Mouse (Mus musculus): Measurements from ENCODE around the gene Ttc23l. TPM values are rescaled to one million over a fixed set of nuclear protein-coding genes. Genes with fewer than 3 reads are reported as not detected.
A peak's percentile ranks its signal among the peaks of the same experiment; 100 is the strongest.

Gene Ttc23l
- not detected in 2 replicates for polyA plus RNA-seq (2015; fragmentation: Nextera tagmentation; extraction: Ambion mirVana)

DNA sequence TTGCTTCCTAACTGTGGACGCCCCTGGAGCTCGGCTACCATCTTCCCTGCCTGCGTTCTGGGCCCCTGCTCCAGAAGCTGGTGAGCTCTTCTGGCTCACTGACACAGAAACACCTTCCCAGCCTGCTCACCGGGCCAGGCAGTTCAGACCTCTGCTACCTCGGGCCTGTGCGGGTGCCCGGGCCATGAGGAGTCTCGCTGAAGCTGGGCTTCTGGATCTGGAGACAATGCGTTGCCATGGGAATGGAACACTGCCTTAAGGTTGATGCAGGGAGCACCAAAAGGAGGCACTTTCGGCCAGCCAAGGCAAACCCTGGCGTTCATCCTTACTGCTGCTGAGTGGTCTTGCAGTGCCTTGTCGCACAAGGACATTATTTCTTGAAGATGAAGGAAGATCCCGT lies at the start of gene Ttc23l:
TSS of gene Ttc23l (minus strand) at position 204 of the 400 bp plus-strand sequence.
- Histone ChIP-seq H3K27me3 (ENCODE audit: control insufficient read depth, insufficient read depth, low read depth, low read length) (no peaks in the 10 kb centered on the region), H3K4me2 (ENCODE audit: low read depth, low read length) (no peak within 1 kb of the TSS), H3K9me3 (ENCODE audit: control insufficient read depth, low read length) (no peaks in the 10 kb centered on the region), H3K9ac (ENCODE audit: low read length) (no peak within 1 kb of the TSS), H3K27ac (ENCODE audit: low read length) (no peak within 1 kb of the TSS), H3K4me3 (ENCODE audit: low read length) (no peak within 1 kb of the TSS), H3K4me1 (replicated peaks; ENCODE audit: control insufficient read depth, insufficient read depth, low read length) (no peaks in the 10 kb centered on the region), H3K36me3 (ENCODE audit: control insufficient read depth, insufficient read depth, low read length) (no peaks in the 10 kb centered on the region)
- no peak for ATAC-seq (ENCODE audit: low read depth)
- 80% methylated on average over 13 of the region's 13 CpGs for WGBS

DNA sequence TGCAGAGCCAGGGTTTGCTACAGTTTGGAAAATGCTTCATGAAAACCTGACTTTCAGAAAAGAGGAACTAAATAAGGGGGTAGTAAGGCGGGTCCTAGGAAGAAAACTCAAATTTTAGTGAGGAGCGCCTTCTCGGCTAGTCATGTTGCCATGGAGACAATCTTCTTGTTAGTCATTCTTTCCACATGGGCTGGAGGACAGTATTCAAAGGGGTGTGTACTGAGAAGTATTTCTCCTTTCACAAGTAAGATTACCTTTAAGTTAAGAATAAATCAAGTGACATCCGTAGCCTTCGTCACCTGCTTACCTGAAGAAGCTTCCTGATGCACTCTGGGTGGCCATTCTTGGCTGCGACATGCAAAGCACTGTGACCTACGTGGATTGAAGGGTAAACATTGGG lies 40.9 kb upstream of the Ttc23l start:
- Histone ChIP-seq H3K4me2 (ENCODE audit: low read depth, low read length) (peak overlapping the region; percentile 28), H3K27me3 (ENCODE audit: control insufficient read depth, insufficient read depth, low read depth, low read length) (no peaks in the 10 kb centered on the region), H3K9ac (ENCODE audit: low read length) (no peak overlapping the region), H3K27ac (ENCODE audit: low read length) (peak overlapping the region; percentile 50), H3K4me3 (ENCODE audit: low read length) (no peak overlapping the region), H3K36me3 (ENCODE audit: control insufficient read depth, insufficient read depth, low read length) (peaks cover 12% of the 10 kb centered on the region), H3K4me1 (replicated peaks; ENCODE audit: control insufficient read depth, insufficient read depth, low read length) (peaks cover 34% of the 10 kb centered on the region), H3K9me3 (ENCODE audit: control insufficient read depth, low read length) (no peaks in the 10 kb centered on the region)
- WGBS: 46% methylated on average over 7 of the region's 7 CpGs
- peak; percentile 36 for ATAC-seq (ENCODE audit: low read depth)

DNA sequence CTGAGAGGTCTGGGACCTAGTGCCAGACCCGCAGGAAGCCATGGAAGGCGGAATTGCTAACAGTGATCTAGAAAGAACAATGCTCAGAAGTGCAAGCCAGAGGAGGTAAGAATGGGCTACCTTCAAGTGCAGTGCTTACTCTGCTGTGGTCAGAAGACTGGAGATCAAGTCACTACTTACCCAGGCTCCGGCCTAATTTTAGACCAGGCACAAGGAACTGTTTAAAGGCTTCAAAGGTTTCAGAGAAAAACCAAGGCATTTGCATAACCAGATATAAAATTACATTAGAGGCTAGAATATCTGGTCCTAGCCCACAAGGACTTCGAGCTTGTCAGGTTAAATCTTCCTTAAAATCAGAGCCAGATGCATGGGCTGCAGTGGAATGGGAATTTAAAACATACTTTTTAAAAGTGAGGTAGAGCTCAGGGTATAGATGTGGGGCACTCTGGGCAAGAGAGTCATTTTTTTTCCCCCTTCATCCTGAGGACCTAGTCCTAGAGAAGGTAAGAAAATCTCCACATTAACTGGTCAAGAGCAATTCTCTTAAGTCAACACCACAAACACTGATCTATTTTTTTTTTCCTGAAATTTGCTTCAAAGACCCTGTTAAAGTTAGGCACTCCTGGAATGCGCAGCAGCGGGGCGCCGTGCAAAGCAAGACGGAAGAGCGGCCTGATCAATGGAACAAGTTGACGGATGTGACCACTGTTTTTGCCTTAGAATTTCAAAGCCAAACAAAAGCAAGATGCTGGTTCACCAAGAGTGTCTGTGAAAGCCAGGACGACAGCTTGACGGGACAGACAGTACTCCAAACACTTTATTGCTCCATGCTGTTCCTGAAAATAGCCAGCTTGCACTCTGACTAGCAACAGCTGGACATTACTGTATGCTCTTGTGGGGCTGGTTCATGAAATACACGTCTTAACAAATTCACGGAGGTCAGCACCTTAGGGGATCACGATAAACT lies 40.1 kb upstream of the Ttc23l start:
- H3K9ac ChIP-seq (ENCODE audit: low read length): no peak overlapping the region
- peak overlapping the region; percentile 51 for H3K27ac ChIP-seq (ENCODE audit: low read length)
- peaks cover 34% of the 10 kb centered on the region for H3K4me1 ChIP-seq (replicated peaks; ENCODE audit: control insufficient read depth, insufficient read depth, low read length)
- peak overlapping the region; percentile 28 for H3K4me2 ChIP-seq (ENCODE audit: low read depth, low read length)
- no peaks in the 10 kb centered on the region for H3K9me3 ChIP-seq (ENCODE audit: control insufficient read depth, low read length)
- H3K36me3 ChIP-seq (ENCODE audit: control insufficient read depth, insufficient read depth, low read length): peaks cover 8% of the 10 kb centered on the region
- ATAC-seq (ENCODE audit: low read depth): peak; percentile 90
- H3K27me3 ChIP-seq (ENCODE audit: control insufficient read depth, insufficient read depth, low read depth, low read length): no peaks in the 10 kb centered on the region
- no peak overlapping the region for H3K4me3 ChIP-seq (ENCODE audit: low read length)
- 32% methylated on average over 16 of the region's 16 CpGs for WGBS

DNA sequence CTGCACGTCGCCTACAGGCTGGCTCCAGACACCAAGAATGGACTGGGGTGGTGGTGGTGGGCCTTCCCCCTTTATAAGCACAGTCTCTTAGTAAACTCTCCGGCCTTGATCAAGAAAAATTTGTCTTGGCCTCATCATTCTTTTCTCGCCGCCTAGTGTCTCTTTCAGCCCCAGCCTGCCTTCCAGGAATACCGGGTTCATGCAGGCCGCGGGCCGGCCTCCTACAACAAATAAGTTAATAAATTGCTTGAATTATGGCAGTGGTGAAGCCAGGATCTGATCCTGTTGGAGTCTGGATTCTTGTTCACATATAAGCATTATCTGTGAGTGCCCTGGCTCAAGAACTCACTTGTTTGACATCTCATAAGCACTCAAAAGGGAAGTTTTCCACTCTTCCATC lies 38.4 kb upstream of the Ttc23l start:
- H3K4me2 ChIP-seq (ENCODE audit: low read depth, low read length): no peak overlapping the region
- no peaks in the 10 kb centered on the region for H3K9me3 ChIP-seq (ENCODE audit: control insufficient read depth, low read length)
- H3K4me3 ChIP-seq (ENCODE audit: low read length): no peak overlapping the region
- peaks cover 24% of the 10 kb centered on the region for H3K4me1 ChIP-seq (replicated peaks; ENCODE audit: control insufficient read depth, insufficient read depth, low read length)
- no peaks in the 10 kb centered on the region for H3K27me3 ChIP-seq (ENCODE audit: control insufficient read depth, insufficient read depth, low read depth, low read length)
- 87% methylated on average over 9 of the region's 9 CpGs for whole genome bisulfite sequencing
- no peak overlapping the region for H3K27ac ChIP-seq (ENCODE audit: low read length)
- no peak for ATAC-seq (ENCODE audit: low read depth)
- H3K36me3 ChIP-seq (ENCODE audit: control insufficient read depth, insufficient read depth, low read length): peaks cover 12% of the 10 kb centered on the region
- H3K9ac ChIP-seq (ENCODE audit: low read length): no peak overlapping the region

DNA sequence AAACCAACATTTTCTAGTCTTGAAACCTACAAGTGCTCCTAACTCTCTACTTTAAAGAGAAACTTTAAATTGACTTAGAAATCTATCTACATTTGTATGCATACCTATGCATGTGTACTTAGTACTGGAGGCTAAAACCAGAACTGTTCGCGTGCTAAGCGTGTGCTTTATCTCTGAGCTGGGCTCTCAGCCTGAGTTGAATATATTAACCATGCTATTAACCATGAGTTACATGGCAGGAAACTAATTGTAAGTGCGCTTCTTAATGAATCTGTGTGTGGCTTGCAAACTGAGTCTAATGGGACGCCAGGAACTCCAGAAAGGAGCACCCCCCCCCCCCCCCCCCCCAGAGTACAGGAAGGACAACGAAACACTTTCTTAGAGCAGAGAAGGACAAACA lies 36.9 kb upstream of the Ttc23l start:
- WGBS: 71% methylated on average over 6 of the region's 6 CpGs
- Histone ChIP-seq H3K27ac (ENCODE audit: low read length) (no peak overlapping the region), H3K9ac (ENCODE audit: low read length) (no peak overlapping the region), H3K36me3 (ENCODE audit: control insufficient read depth, insufficient read depth, low read length) (peaks cover 9% of the 10 kb centered on the region; the same call in 1 of the 2 replicates), H3K4me2 (ENCODE audit: low read depth, low read length) (no peak overlapping the region), H3K4me1 (replicated peaks; ENCODE audit: control insufficient read depth, insufficient read depth, low read length) (peaks cover 23% of the 10 kb centered on the region), H3K27me3 (ENCODE audit: control insufficient read depth, insufficient read depth, low read depth, low read length) (no peaks in the 10 kb centered on the region), H3K9me3 (ENCODE audit: control insufficient read depth, low read length) (no peaks in the 10 kb centered on the region), H3K4me3 (ENCODE audit: low read length) (no peak overlapping the region)
- ATAC-seq (ENCODE audit: low read depth): no peak

DNA sequence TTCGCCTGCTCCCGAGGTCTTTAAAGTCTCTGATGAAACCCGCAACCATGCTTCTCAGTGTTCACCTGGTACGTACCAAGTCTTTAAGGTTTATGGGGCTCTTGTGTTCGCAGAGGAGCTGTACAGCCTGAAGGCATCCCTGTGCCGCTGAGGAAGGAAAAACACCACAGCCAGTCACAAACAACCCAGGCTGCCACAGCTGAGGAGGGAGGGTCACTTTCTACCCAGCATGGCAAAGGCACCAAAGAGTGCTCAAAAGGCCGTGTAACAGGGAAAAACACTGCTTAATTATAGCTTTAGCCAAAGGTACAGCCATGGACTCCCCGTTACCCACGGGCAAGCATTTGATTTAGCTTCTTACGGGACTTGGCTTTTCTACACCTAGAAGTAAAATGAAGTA lies 36.4 kb upstream of the Ttc23l start:
- 85% methylated on average over 10 of the region's 10 CpGs for WGBS
- peaks cover 9% of the 10 kb centered on the region; the same call in 1 of the 2 replicates for H3K36me3 ChIP-seq (ENCODE audit: control insufficient read depth, insufficient read depth, low read length)
- ATAC-seq (ENCODE audit: low read depth): no peak
- H3K27ac ChIP-seq (ENCODE audit: low read length): no peak overlapping the region
- no peak overlapping the region for H3K4me3 ChIP-seq (ENCODE audit: low read length)
- H3K9ac ChIP-seq (ENCODE audit: low read length): no peak overlapping the region
- H3K9me3 ChIP-seq (ENCODE audit: control insufficient read depth, low read length): no peaks in the 10 kb centered on the region
- no peak overlapping the region for H3K4me2 ChIP-seq (ENCODE audit: low read depth, low read length)
- no peaks in the 10 kb centered on the region for H3K27me3 ChIP-seq (ENCODE audit: control insufficient read depth, insufficient read depth, low read depth, low read length)
- H3K4me1 ChIP-seq (replicated peaks; ENCODE audit: control insufficient read depth, insufficient read depth, low read length): peaks cover 21% of the 10 kb centered on the region

DNA sequence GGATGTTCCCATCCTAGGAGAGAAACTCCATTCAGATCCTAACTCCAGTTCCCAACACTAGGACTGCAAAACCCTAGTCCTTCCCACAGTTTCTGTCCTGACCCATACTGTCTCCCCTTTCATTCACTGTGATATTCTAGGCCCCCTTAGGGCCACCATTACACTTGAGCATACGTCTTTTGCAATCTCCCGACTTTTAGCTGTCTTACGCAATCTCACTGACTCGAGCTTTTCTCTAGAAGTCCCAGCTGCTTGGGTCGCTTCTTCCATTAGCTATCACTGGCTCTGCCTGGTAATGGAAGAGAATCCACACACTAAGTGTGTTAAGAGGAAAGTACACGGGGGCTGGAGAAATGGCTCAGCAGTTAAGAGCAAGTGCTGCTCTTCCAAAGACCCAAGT lies 34.6 kb upstream of the Ttc23l start:
- Histone ChIP-seq H3K4me2 (ENCODE audit: low read depth, low read length) (no peak overlapping the region), H3K36me3 (ENCODE audit: control insufficient read depth, insufficient read depth, low read length) (peaks cover 12% of the 10 kb centered on the region; the same call in 1 of the 2 replicates), H3K4me1 (replicated peaks; ENCODE audit: control insufficient read depth, insufficient read depth, low read length) (peaks cover 4% of the 10 kb centered on the region), H3K27me3 (ENCODE audit: control insufficient read depth, insufficient read depth, low read depth, low read length) (no peaks in the 10 kb centered on the region), H3K9me3 (ENCODE audit: control insufficient read depth, low read length) (no peaks in the 10 kb centered on the region), H3K27ac (ENCODE audit: low read length) (no peak overlapping the region), H3K9ac (ENCODE audit: low read length) (no peak overlapping the region), H3K4me3 (ENCODE audit: low read length) (no peak overlapping the region)
- WGBS: 56% methylated on average over 6 of the region's 6 CpGs
- peak; percentile 61 for ATAC-seq (ENCODE audit: low read depth)

DNA sequence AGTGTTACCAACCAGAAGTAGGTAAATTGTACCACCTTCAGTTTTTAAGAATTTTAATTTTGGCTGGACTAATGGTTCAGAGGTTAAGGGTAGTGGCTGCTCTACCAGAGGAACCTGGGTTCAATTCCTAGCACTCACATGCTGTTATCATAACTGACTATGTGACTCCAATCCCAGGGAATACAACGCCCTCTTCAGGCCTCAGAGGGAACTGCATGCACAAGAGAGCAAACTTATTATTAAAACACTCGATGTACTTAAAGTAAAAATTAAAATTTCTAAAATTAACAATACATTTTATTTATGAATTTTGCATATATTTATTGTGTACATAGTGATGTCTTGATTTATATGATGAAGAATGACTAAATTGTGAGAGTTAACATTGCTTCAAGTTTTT lies 28.1 kb upstream of the Ttc23l start:
- ATAC-seq (ENCODE audit: low read depth): no peak
- Histone ChIP-seq H3K36me3 (ENCODE audit: control insufficient read depth, insufficient read depth, low read length) (peaks cover 13% of the 10 kb centered on the region; the same call in 1 of the 2 replicates), H3K9me3 (ENCODE audit: control insufficient read depth, low read length) (no peaks in the 10 kb centered on the region), H3K9ac (ENCODE audit: low read length) (no peak overlapping the region), H3K4me1 (replicated peaks; ENCODE audit: control insufficient read depth, insufficient read depth, low read length) (no peaks in the 10 kb centered on the region), H3K27ac (ENCODE audit: low read length) (no peak overlapping the region), H3K4me3 (ENCODE audit: low read length) (no peak overlapping the region), H3K4me2 (ENCODE audit: low read depth, low read length) (no peak overlapping the region), H3K27me3 (ENCODE audit: control insufficient read depth, insufficient read depth, low read depth, low read length) (no peaks in the 10 kb centered on the region)
- 82% methylated on average over 2 of the region's 2 CpGs for WGBS

DNA sequence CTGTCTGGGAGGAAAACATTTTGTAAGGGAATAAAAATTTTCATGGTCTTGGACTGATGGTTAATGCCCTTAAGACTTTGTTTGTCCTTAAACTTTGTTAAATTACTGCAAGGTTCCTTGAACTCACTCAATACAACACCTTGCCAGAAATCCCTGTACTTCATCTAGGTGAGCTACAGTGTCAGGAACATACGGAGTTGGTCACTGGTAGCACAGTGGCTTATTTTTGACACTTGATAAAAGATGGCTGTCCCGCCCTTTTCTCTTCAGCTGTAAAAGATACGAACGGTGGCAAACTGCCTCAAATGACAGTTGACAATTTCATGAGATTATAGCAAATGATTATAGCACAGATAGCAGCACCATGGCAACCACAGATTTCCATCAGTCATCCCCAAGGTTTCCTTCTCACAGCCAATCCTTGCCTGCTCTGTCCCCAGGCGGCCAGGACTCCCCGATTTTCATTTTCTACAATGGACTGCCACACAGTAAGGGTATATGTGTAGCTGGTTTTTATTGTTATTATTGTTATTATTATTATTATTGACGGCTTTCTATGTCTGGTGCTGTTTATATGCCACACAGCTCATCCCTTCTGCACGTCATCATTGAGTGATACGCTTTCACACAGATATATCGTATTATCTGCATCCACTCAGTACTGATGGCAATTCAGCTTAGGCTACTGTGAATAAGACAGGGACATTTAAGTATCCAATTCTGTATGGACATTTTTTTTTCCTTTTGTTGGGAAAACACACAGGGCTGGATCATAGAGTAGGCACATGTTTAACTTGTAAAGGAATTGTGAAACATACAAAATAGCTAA lies 26.1 kb upstream of the Ttc23l start:
- peaks cover 11% of the 10 kb centered on the region; the same call in 1 of the 2 replicates for H3K36me3 ChIP-seq (ENCODE audit: control insufficient read depth, insufficient read depth, low read length)
- no peaks in the 10 kb centered on the region for H3K9me3 ChIP-seq (ENCODE audit: control insufficient read depth, low read length)
- no peak overlapping the region for H3K4me2 ChIP-seq (ENCODE audit: low read depth, low read length)
- WGBS: 79% methylated on average over 10 of the region's 10 CpGs
- no peaks in the 10 kb centered on the region for H3K4me1 ChIP-seq (replicated peaks; ENCODE audit: control insufficient read depth, insufficient read depth, low read length)
- H3K27ac ChIP-seq (ENCODE audit: low read length): no peak overlapping the region
- no peak for ATAC-seq (ENCODE audit: low read depth)
- H3K27me3 ChIP-seq (ENCODE audit: control insufficient read depth, insufficient read depth, low read depth, low read length): no peaks in the 10 kb centered on the region
- H3K4me3 ChIP-seq (ENCODE audit: low read length): no peak overlapping the region
- H3K9ac ChIP-seq (ENCODE audit: low read length): no peak overlapping the region

All from lung, embryonic 16.5 days (tissue).